Mouse (Mus musculus) brain, adult 2 months (tissue): ENCODE measurements around the gene Khdc1c.
A peak's percentile ranks its signal among the peaks of the same experiment; 100 is the strongest.
"Not testable (repeated sequence)": the region's sequence is repeated elsewhere in the genome, so short reads cannot be mapped to it uniquely, and the experiment has no call there.

Experiments used
- DNase-seq: peaks from one replicate; pipeline ENCODE4 v3.0.0; 2011; ENCODE audit warnings: low read depth, low spot score

Khdc1c gene

DNA sequence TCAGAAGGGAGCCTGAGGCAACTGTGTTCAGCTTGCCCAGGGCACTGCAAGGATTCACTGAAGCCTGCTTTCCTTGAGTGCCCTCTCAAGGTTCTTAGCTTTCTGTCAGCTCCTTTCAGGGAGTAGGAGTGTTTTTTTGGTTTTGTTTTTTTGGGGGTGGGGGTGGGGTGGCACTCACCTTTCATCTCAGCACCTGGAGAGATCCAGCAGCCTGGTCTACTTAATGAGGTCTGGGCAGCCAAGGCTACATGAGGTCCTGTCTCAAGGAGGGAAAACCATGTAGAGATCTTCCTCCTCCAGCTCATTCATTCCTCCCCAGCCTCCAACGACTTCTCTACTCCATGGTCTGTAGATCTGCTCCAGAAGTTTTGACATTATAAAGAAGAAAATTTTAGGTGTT, at the start of gene Khdc1c:
Gene Khdc1c (plus strand): TSS at position 301 of the 400 bp plus-strand sequence.
- not testable (repeated sequence) for DNase-seq

DNA sequence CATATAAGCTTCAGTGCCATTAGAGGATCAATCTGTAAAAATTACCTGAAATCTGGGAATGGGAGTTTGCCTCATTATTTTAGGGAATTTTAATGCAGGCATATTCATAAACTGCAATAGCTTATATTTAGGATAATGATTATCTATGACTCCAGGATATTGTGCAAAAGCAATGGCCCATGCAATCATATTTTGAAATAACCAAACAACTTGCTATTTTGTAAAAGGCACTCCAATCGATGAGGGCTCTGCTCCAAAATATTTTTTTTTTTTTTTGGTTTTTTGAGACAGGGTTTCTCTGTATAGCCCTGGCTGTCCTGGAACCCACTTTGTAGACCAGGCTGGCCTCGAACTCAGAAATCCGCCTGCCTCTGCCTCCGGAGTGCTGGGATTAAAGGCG, 47.9 kb upstream of the Khdc1c start:
- not testable (repeated sequence) for DNase-seq

DNA sequence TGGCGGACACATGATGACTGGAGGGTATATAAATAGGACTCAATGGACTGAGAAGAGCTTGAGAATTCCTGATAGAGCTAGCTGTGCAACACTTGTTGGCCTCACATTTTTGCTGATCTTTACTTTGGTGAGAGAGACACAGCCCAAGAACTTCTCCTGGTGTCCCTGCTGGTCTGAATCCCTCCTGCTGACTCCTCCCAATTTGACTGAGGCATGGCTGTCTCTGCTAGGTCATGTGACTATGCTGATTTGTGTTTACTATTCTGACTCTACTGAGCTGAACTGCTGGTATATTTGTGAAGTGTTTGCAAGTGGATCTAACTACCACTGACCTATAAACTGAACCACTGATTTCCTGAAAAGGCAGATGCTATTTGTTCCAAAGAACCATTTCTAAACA, 46.5 kb upstream of the Khdc1c start:
- no peak for DNase-seq

DNA sequence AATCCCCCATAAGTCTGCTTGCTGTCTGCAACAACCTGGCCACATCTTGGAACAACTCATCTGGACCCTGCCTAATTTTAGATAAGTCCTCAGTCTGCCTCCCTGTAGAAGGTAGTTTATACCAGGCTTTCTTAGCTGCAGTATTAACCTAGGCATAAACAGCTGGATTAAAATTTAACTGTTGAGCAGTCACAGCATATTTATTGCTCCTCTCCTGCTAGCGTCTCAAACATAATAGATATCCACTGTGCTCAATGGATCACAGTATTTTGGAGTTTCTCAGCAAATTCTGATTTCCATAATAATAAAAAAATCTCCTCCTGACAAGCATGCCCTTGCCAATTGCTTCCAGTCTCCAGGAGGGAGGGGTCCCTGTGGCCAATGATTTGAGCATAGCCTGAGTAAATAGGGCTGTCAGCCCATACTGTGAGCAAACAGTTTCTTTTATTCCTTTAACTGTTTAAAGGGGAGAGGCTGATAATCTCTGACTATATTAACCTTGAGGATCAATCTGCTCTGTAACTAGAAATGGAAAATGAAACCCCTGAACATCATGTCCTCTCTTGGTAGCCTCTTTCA, 44.0 kb upstream of the Khdc1c start:
- DNase-seq, result no peak

DNA sequence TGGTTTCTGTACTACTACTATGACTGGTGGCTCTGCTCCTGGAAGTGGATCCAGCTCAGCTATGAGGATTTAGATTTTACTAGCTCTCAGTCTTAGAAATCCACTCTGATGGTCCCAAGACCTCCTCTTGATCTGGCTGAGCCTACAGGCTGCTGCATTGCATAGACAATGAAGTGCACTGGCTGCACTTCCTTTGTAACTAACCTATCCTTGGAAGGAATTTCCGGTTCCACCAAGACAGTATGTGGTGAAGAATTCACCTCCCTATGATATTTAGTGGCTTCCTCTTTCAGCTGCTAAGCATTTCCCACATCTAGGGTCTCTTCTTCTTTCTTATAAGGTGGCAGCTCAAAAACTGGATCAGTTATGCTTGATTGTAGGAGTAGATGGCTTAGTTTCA, 43.5 kb upstream of the Khdc1c start:
- no peak for DNase-seq

GRCm38 (mm10) chr1:21326733-21327132, 41.4 kb upstream of the Khdc1c start:
- no peak for DNase-seq

- not testable (repeated sequence) for DNase-seq
Observed at GRCm38 (mm10) chr1:21331161-21331560, 37.0 kb upstream of the Khdc1c start.

DNA sequence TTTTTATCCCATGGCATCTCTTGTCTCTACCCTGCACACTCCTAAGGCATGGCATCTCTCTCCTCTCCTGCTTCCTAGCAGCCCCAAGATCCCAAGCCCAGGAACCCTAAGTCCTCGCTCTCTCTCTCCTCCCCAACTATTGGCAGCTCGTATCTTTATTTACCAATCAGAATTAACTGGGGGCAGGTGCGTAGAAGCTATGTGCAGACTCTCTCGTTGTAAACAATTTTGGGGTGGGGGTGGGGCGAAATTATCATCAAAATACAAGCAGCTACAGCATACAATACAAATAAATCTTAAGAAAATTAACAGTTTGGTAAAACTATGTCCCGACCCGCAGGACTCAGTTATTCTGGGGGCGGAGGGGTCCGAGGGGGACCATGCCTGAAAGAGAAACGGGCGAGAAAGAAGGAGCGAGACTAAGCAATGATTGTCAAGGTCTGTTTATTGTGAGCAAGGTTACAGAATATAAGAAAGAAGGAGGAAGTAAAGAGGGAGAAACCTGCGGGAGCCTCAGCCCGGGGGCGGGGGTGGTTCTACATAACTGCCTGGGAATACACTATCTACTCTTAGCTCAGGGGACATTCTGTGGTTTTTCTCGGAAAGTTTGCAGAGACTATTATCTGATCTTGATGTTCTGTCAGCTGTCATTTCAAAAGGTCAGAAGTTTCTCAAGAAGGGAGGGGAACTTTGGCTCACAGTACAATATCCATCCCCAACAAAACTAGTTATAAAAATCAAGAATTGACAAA, 34.7 kb upstream of the Khdc1c start:
- no peak for DNase-seq

GRCm38 (mm10) chr1:21335836-21336235, 32.3 kb upstream of the Khdc1c start:
- no peak for DNase-seq

DNA sequence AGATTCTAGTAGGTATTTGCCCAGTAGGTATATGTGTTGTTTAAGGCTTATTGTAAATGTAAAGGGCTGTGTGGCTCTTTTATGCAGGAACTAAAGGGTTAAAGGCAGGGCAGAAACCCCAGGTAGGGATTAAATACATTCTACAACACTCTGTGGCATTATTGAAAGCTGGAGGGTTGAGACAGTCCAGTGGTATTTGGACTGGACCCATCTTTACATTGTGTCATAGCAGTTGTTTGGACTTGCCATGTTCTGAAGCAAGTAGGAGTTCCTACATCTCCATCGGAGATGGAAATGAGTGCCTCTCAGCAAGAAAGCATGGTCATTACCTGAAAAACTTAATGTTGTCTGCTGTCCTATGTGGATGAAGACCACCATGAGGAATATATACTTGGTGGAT, 27.4 kb upstream of the Khdc1c start:
- DNase-seq, result no peak

DNA sequence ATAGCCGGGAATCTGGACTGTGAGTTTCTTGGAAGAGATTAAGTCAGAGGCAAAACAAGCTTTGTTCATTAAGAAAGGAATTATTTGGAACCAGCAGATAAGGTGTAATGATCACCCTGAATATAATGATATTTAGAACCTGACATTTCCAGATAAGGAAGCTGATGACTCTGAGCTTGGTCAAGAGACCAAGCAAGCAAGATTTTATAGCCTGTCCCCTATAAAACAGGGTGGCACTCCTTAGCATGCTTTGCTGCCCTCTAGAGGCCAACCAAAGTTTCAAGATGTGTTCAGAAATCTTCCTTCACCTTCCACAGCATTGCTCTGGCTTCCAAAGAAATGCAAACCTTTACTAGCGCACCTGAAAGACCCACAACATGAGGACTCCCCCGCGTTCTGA, 23.9 kb upstream of the Khdc1c start:
- peak; percentile 70 for DNase-seq

DNA sequence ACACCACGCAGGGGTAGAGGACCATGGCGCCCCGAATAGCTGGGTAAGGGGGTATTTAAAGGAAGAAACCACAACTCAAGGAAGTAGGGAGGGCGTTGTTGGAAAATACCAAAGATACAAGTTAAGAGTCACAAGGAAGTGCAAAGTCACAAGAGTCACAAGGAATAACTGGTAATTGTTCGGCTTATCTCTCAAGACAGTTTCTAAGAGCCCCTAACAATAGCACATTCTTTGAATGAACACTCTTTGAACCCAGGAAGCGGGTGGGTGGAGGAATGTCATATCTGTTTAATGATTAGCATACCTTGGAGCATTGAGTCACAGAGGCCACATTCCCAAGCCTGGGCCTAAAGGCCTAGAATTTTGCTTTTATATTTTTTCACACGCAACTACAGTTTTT, 23.4 kb upstream of the Khdc1c start:
- DNase-seq, result not testable (repeated sequence)

GRCm38 (mm10) chr1:21349341-21349740, 18.8 kb upstream of the Khdc1c start, which contains the start of gene Khdc1a:
Gene Khdc1a, plus strand, starts transcription at chr1:21349641.
- no peak for DNase-seq

GRCm38 (mm10) chr1:21383256-21383655, 15.1 kb downstream of the Khdc1c start, which contains the start of gene Khdc1b:
Gene Khdc1b, plus strand, starts transcription at chr1:21383556.
- DNase-seq, result no peak

GRCm38 (mm10) chr1:21391138-21391671, 23.1 kb downstream of the Khdc1c start:
- DNase-seq, result no peak

DNA sequence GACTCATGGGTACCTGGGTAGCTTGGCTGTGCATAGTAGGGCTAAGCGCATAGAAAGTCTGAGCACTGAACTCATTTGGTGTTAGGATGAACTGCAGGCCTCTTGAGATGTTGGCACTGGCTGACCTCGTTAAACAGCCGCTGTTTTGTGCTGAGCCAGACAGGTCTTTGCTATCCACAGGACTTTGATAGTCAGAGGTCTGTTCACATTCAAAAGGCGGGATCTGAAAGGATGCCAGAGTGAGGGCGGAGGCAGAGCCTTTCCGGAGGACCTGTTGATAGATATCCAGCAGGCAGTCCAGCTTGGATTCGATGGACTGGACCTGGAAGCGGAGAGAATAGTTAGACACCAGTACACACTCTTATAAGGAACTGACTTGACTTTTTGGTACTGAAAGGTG, 34.7 kb downstream of the Khdc1c start:
- DNase-seq, result no peak

- DNase-seq, result no peak
Observed at GRCm38 (mm10) chr1:21407266-21407665, 39.1 kb downstream of the Khdc1c start.

- DNase-seq, result peak; percentile 92
Observed at GRCm38 (mm10) chr1:21411331-21412196, 43.4 kb downstream of the Khdc1c start.

GRCm38 (mm10) chr1:21412197-21412555, 44.0 kb downstream of the Khdc1c start:
- peak; percentile 7 for DNase-seq

DNA sequence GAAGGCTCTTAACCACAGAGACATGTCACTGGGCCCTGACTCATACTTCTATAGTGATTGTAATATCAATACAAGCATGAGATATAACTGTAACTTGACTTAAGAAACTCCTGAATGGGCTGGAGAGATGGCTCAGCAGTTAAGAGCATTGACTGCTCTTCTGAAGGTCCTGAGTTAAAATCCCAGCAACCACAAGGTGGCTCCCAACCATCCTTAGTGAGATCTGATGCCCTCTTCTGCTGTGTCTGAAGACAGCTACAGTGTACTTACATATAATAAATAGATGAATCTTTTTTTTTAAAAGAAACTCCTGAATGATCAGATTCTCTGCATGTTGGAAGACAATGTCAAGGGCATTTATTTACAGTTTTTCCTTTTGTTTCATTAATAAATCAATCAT, 51.2 kb downstream of the Khdc1c start:
- peak; percentile 74 for DNase-seq
